Mouse (Mus musculus): ENCODE data around the gene Itgb4.

DNA sequence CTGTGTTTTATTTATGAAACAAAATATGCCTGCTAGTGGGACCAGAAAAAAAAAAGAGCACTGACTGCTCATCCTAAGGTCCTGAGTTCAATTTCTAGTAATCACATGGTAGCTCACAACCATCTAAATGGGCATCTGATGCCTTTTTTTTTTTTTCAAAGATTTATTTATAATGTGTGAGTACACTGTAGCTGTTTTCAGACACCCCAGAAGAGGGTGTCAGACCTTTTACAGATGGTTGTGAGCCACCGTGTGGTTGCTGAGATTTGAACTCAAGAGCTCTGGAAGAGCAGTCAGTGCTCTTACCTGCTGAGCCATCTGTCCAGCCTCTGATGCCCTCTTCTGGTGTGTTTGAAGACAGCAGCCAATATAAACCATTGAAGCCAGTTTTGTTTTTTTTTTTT lies 46.0 kb downstream of the Itgb4 start:
- TF ChIP-seq GATA1 (IDR thresholded peaks at IDR 0.05; ENCODE audit: borderline replicate concordance, low read length) = no peak
- no peak for TF ChIP-seq FLI1 (IDR thresholded peaks at IDR 0.05; ENCODE audit: low read length)

Measured in megakaryocyte, embryonic 14.5 days (primary cell).